Comparison of ENCODE assay signal across 9 mouse cellular contexts in genomic region chrX:143393791-143394369, GRCm38 (mm10). TPM values are rescaled to one million over a fixed set of nuclear protein-coding genes. Genes with fewer than 3 reads are reported as not detected.
DNase-seq lines count a peak whose midpoint lies in the region; ATAC-seq lines count a peak whose summit lies in the region.
"Had no signal": no experiment of that assay in that cellular context is flagged by ENCODE, and none has a peak within 500 bp of the region (broad histone marks: within the 10 kb centered on the region; RNA-seq: fewer than 3 reads in every experiment).

Gene Chrdl1 (minus strand): TSS chrX:143394262.

- DNase-seq in cerebellum, postnatal 10 days: peak; percentile 24 to 46
- no peak for DNase-seq in cerebellum, adult 8-10 months
- DNase-seq in ZHBTc4 (ENCODE audit: low read depth, low spot score): peak; percentile 24
- peak; percentile 12 for DNase-seq in forelimb bud, embryonic 11.5 days (ENCODE audit: low read depth, low spot score)
- DNase-seq in thymus, postnatal 14 days: no peak

- H3K27ac ChIP-seq in intestine, embryonic 15.5 days: no peak within 1 kb of the TSS
- H3K27ac ChIP-seq in liver, embryonic 12.5 days: no peak within 1 kb of the TSS
- H3K27ac ChIP-seq in neural tube, embryonic 12.5 days: no peak within 1 kb of the TSS

- peaks cover 14% of the 10 kb centered on the region for H3K27me3 ChIP-seq in intestine, embryonic 15.5 days (replicated peaks)
- H3K27me3 ChIP-seq in liver, embryonic 12.5 days (replicated peaks): peaks cover 44% of the 10 kb centered on the region
- peaks cover 5% of the 10 kb centered on the region; the same call in 1 of the 2 replicates for H3K27me3 ChIP-seq in neural tube, embryonic 12.5 days (replicated peaks)

- no peaks in the 10 kb centered on the region for H3K9me3 ChIP-seq in intestine, embryonic 15.5 days
- H3K9me3 ChIP-seq in liver, embryonic 12.5 days (replicated peaks): no peaks in the 10 kb centered on the region
- H3K9me3 ChIP-seq in neural tube, embryonic 12.5 days: no peaks in the 10 kb centered on the region

- 20% methylated on average over 37 of the region's 37 CpGs for WGBS in intestine, embryonic 15.5 days
- 12% methylated on average over 16 of the region's 37 CpGs for WGBS in liver, embryonic 12.5 days (ENCODE audit: insufficient replicate concordance)
- 19% methylated on average over 37 of the region's 37 CpGs for WGBS in neural tube, embryonic 12.5 days

- H3K4me2 ChIP-seq in intestine, embryonic 15.5 days (replicated peaks): peak within 1 kb of the TSS; percentile 64
- peak within 1 kb of the TSS; percentile 49 for H3K4me2 ChIP-seq in liver, embryonic 12.5 days
- peak within 1 kb of the TSS; percentile 68 for H3K4me2 ChIP-seq in neural tube, embryonic 12.5 days (replicated peaks)

- H3K36me3 ChIP-seq in intestine, embryonic 15.5 days: no peaks in the 10 kb centered on the region
- H3K36me3 ChIP-seq in liver, embryonic 12.5 days: no peaks in the 10 kb centered on the region
- no peaks in the 10 kb centered on the region for H3K36me3 ChIP-seq in neural tube, embryonic 12.5 days

- H3K4me1 ChIP-seq in intestine, embryonic 15.5 days (replicated peaks): no peaks in the 10 kb centered on the region
- H3K4me1 ChIP-seq in liver, embryonic 12.5 days: no peaks in the 10 kb centered on the region
- H3K4me1 ChIP-seq in neural tube, embryonic 12.5 days: no peaks in the 10 kb centered on the region

- peak; percentile 69; the same call in 1 of the 2 replicates for ATAC-seq in intestine, embryonic 15.5 days
- no peak for ATAC-seq in liver, embryonic 12.5 days
- ATAC-seq in neural tube, embryonic 12.5 days (ENCODE audit: low FRiP score, low read depth): peak; percentile 44

- H3K4me3 ChIP-seq in intestine, embryonic 15.5 days (replicated peaks): peak within 1 kb of the TSS; percentile 40
- peak within 1 kb of the TSS; percentile 22 for H3K4me3 ChIP-seq in liver, embryonic 12.5 days
- peak within 1 kb of the TSS; percentile 42 for H3K4me3 ChIP-seq in neural tube, embryonic 12.5 days

- H3K9ac ChIP-seq in intestine, embryonic 15.5 days: no peak within 1 kb of the TSS
- H3K9ac ChIP-seq in liver, embryonic 12.5 days: no peak within 1 kb of the TSS
- peak within 1 kb of the TSS; percentile 26; the same call in 1 of the 2 replicates for H3K9ac ChIP-seq in neural tube, embryonic 12.5 days

RNA-seq across cellular contexts. Expression of gene Chrdl1, which starts in this region (rescaled TPM):
- 4.6 and 6.7 TPM in 2 replicates for polyA plus RNA-seq in intestine, embryonic 15.5 days (2015; fragmentation: Nextera tagmentation; extraction: Ambion mirVana)
- polyA plus RNA-seq in liver, embryonic 12.5 days (2016; fragmentation: Nextera tagmentation; extraction: Ambion mirVana): 0.62 and 0.71 TPM in 2 replicates
- polyA plus RNA-seq in neural tube, embryonic 12.5 days (2016; fragmentation: Nextera tagmentation; extraction: Ambion mirVana): 2.3 and 3.0 TPM in 2 replicates
- polyA plus RNA-seq: C2C12 had no signal

Comparison
In these comparisons a context has a peak if more than half of its experiments do, and no peak if none do; other contexts are left out.
1. DNase-seq: peak in cerebellum, postnatal 10 days (2 of 2), ZHBTc4 (single experiment) and forelimb bud, embryonic 11.5 days (single experiment); none in cerebellum, adult 8-10 months (single experiment) and thymus, postnatal 14 days (single experiment).
2. Peak in every context shown above with its lines, with median percentiles within 50 percentile points of each other: H3K4me2 ChIP-seq and H3K4me3 ChIP-seq.